Mouse (Mus musculus): Measurements from ENCODE around the gene Csn1s1. TPM values are rescaled to one million over a fixed set of nuclear protein-coding genes. Genes with fewer than 3 reads are reported as not detected.

Csn1s1 gene
- polyA plus RNA-seq (2014; fragmentation: Nextera tagmentation; extraction: Ambion mirVana): not detected in 2 replicates

DNA sequence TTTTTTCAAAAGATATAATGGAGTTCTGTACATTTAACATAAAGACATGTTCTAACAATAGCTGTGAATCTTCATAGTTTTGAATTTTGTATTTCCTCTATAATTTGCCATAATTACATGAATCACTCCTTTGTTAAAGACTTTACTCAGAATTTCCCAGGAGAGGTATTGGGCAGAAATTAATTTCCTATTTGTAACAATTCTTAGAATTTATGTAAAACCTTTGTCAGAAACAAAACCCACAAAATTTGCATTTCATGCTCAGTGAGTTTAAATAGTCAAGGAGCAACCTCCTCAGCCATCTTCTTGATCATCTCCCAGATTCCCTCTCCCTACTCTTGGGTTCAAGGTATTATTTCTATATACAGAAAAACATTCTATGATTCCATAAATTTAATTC lies at the start of gene Csn1s1:
Gene Csn1s1, plus strand, starts transcription at position 301 of the 400 bp plus-strand sequence.
- ATAC-seq (replicated peaks; ENCODE audit: insufficient number of reproducible peaks, low FRiP score, low TSS enrichment): no peak
- Histone ChIP-seq H3K9ac (ENCODE audit: low read depth, low read length) (no peak within 1 kb of the TSS), H3K36me3 (ENCODE audit: control insufficient read depth, insufficient read depth, low read length) (no peaks in the 10 kb centered on the region), H3K27me3 (ENCODE audit: control insufficient read depth, insufficient read depth, low read length) (no peaks in the 10 kb centered on the region), H3K9me3 (replicated peaks; ENCODE audit: control insufficient read depth, low read length) (no peaks in the 10 kb centered on the region), H3K4me3 (ENCODE audit: low read depth, low read length) (no peak within 1 kb of the TSS), H3K27ac (ENCODE audit: low read depth, low read length) (no peak within 1 kb of the TSS), H3K4me1 (ENCODE audit: control insufficient read depth, insufficient read depth, low read length) (no peaks in the 10 kb centered on the region), H3K4me2 (no peak within 1 kb of the TSS)

DNA sequence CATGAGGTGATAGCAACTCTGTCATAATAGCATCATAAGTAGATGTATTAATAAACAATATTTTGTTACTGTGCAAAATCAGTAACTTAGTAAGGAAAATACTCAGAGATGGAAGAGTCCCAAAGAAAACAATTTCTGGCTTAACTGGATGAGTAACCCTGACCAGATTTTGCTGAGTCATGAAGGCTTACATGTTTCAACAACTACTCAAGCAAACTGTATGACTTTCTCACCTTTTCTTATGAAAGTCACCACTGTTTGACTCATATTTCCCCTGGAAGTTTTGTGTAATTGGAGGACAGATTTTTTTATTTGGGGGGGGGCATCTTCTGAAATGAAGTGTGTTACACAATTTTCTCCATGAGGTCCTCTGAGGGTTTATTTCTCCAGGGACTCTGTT lies 43.3 kb upstream of the Csn1s1 start:
- no peak overlapping the region for H3K4me2 ChIP-seq
- no peaks in the 10 kb centered on the region for H3K9me3 ChIP-seq (replicated peaks; ENCODE audit: control insufficient read depth, low read length)
- no peaks in the 10 kb centered on the region for H3K27me3 ChIP-seq (ENCODE audit: control insufficient read depth, insufficient read depth, low read length)
- H3K27ac ChIP-seq (ENCODE audit: low read depth, low read length): no peak overlapping the region
- H3K9ac ChIP-seq (ENCODE audit: low read depth, low read length): no peak overlapping the region
- H3K4me1 ChIP-seq (ENCODE audit: control insufficient read depth, insufficient read depth, low read length): no peaks in the 10 kb centered on the region
- H3K36me3 ChIP-seq (ENCODE audit: control insufficient read depth, insufficient read depth, low read length): no peaks in the 10 kb centered on the region
- no peak overlapping the region for H3K4me3 ChIP-seq (ENCODE audit: low read depth, low read length)
- ATAC-seq (replicated peaks; ENCODE audit: insufficient number of reproducible peaks, low FRiP score, low TSS enrichment): no peak

DNA sequence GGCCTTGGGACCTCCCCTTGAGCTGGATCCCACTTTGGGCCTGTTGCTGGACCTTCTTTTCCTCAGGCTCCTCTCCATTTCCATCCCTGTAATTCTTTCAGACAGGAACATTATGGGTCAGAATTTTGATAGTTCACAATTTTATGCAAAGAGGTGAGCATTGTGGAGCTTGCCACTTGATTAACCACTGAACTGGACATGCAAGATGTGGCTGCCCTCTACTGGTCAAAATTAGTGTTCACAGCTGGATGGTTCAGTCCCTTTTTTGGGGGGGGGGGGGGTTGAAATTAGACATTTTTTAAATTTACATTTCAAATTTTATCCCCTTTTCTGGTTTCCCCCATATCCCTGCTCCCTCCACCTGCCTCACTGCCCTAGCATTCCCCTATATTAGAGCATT lies 23.2 kb upstream of the Csn1s1 start:
- H3K4me3 ChIP-seq (ENCODE audit: low read depth, low read length): no peak overlapping the region
- no peaks in the 10 kb centered on the region for H3K4me1 ChIP-seq (ENCODE audit: control insufficient read depth, insufficient read depth, low read length)
- H3K27ac ChIP-seq (ENCODE audit: low read depth, low read length): no peak overlapping the region
- H3K27me3 ChIP-seq (ENCODE audit: control insufficient read depth, insufficient read depth, low read length): no peaks in the 10 kb centered on the region
- no peak overlapping the region for H3K9ac ChIP-seq (ENCODE audit: low read depth, low read length)
- H3K9me3 ChIP-seq (replicated peaks; ENCODE audit: control insufficient read depth, low read length): no peaks in the 10 kb centered on the region
- H3K4me2 ChIP-seq: no peak overlapping the region
- no peak for ATAC-seq (replicated peaks; ENCODE audit: insufficient number of reproducible peaks, low FRiP score, low TSS enrichment)
- no peaks in the 10 kb centered on the region for H3K36me3 ChIP-seq (ENCODE audit: control insufficient read depth, insufficient read depth, low read length)

DNA sequence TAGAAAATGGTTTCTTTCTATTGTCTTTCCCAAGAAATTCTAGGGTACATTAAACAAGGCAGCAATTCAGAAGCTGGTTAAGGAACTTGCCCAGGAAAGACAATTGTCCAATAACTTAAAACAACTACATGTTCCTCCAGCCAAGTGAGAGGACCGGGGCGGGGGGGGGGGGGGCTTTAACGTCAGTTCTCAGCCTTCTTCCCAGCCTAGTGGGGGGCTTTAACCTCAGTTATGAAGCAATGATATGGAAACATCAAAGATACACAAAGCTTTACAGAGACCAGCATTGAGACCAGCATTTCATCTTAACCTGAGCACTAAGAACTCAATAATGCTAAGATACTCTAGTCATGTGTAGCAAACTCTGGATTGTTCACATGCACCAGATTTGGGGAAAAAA lies 33.5 kb downstream of the Csn1s1 start, which contains the start of gene Csn2:
Gene Csn2, minus strand, starts transcription at position 101 of the 400 bp plus-strand sequence.
- Histone ChIP-seq H3K27me3 (ENCODE audit: control insufficient read depth, insufficient read depth, low read length) (no peaks in the 10 kb centered on the region), H3K4me2 (no peak within 1 kb of the TSS), H3K36me3 (ENCODE audit: control insufficient read depth, insufficient read depth, low read length) (no peaks in the 10 kb centered on the region), H3K9ac (ENCODE audit: low read depth, low read length) (no peak within 1 kb of the TSS), H3K4me1 (ENCODE audit: control insufficient read depth, insufficient read depth, low read length) (no peaks in the 10 kb centered on the region), H3K27ac (ENCODE audit: low read depth, low read length) (no peak within 1 kb of the TSS), H3K9me3 (replicated peaks; ENCODE audit: control insufficient read depth, low read length) (no peaks in the 10 kb centered on the region), H3K4me3 (ENCODE audit: low read depth, low read length) (no peak within 1 kb of the TSS)
- WGBS (ENCODE audit: insufficient replicate concordance): 74% methylated on average over 3 of the region's 3 CpGs
- no peak for ATAC-seq (replicated peaks; ENCODE audit: insufficient number of reproducible peaks, low FRiP score, low TSS enrichment)

DNA sequence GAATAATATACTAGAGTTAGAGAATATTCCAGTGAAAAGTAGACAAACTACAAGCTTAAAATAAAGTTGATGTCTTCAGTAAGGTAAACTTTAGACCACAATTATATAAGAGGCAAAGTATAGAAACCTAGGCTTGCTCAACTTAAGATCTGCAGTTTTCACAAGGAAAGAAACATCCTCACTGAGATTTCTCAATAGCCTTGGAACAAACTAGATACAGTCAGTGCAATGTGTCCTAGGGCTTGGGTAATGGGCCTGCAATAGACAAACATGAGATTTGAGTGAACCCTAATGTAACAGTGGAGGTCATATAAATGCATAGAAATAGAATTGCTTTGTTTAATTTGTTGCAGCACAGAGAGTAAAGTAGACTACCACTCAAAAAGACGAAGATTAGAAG lies 39.9 kb downstream of the Csn1s1 start:
- WGBS (ENCODE audit: insufficient replicate concordance): 63% methylated on average over 1 of the region's 1 CpGs
- Histone ChIP-seq H3K4me1 (ENCODE audit: control insufficient read depth, insufficient read depth, low read length) (no peaks in the 10 kb centered on the region), H3K9me3 (replicated peaks; ENCODE audit: control insufficient read depth, low read length) (no peaks in the 10 kb centered on the region), H3K4me3 (ENCODE audit: low read depth, low read length) (no peak overlapping the region), H3K27me3 (ENCODE audit: control insufficient read depth, insufficient read depth, low read length) (no peaks in the 10 kb centered on the region), H3K4me2 (no peak overlapping the region), H3K27ac (ENCODE audit: low read depth, low read length) (no peak overlapping the region), H3K36me3 (ENCODE audit: control insufficient read depth, insufficient read depth, low read length) (no peaks in the 10 kb centered on the region), H3K9ac (ENCODE audit: low read depth, low read length) (no peak overlapping the region)
- ATAC-seq (replicated peaks; ENCODE audit: insufficient number of reproducible peaks, low FRiP score, low TSS enrichment): no peak

Other genes with a start within 250 kb of the Csn1s1 start
- gene Ugt2b38, start 242.0 kb upstream of the Csn1s1 start, polyA plus RNA-seq (2014; fragmentation: Nextera tagmentation; extraction: Ambion mirVana): not detected in 2 replicates
- not detected in 2 replicates for gene Ugt2a2, start 183.9 kb upstream of the Csn1s1 start, polyA plus RNA-seq (2014; fragmentation: Nextera tagmentation; extraction: Ambion mirVana)
- gene Gm43638, start 179.4 kb upstream of the Csn1s1 start, polyA plus RNA-seq (2014; fragmentation: Nextera tagmentation; extraction: Ambion mirVana): not detected in 2 replicates
- gene Ugt2a1, start 175.3 kb upstream of the Csn1s1 start, polyA plus RNA-seq (2014; fragmentation: Nextera tagmentation; extraction: Ambion mirVana): not detected in 2 replicates
- gene Sult1b1, start 128.0 kb upstream of the Csn1s1 start, polyA plus RNA-seq (2014; fragmentation: Nextera tagmentation; extraction: Ambion mirVana): not detected in 2 replicates
- not detected in 2 replicates for gene Sult1d1, start 97.2 kb upstream of the Csn1s1 start, polyA plus RNA-seq (2014; fragmentation: Nextera tagmentation; extraction: Ambion mirVana)
- gene Sult1e1, start 74.6 kb upstream of the Csn1s1 start, polyA plus RNA-seq (2014; fragmentation: Nextera tagmentation; extraction: Ambion mirVana): not detected in 2 replicates
- gene Csn2, start 33.4 kb downstream of the Csn1s1 start, polyA plus RNA-seq (2014; fragmentation: Nextera tagmentation; extraction: Ambion mirVana): not detected in 2 replicates
- gene Csn1s2a, start 108.4 kb downstream of the Csn1s1 start, polyA plus RNA-seq (2014; fragmentation: Nextera tagmentation; extraction: Ambion mirVana): not detected in 2 replicates
- not detected in 2 replicates for gene Csn1s2b, start 141.9 kb downstream of the Csn1s1 start, polyA plus RNA-seq (2014; fragmentation: Nextera tagmentation; extraction: Ambion mirVana)
- not detected in 2 replicates for gene Prr27, start 159.5 kb downstream of the Csn1s1 start, polyA plus RNA-seq (2014; fragmentation: Nextera tagmentation; extraction: Ambion mirVana)
- gene Odam, start 218.8 kb downstream of the Csn1s1 start, polyA plus RNA-seq (2014; fragmentation: Nextera tagmentation; extraction: Ambion mirVana): not detected in 2 replicates